Mouse (Mus musculus) ES-Bruce4 (cell line): ENCODE data around the gene Cyth4.

Experiments used
- CTCF ChIP-seq: IDR thresholded peaks from one replicate; pipeline ENCODE4 v1.8.1; 2011; ENCODE audit warnings: low read depth, low read length
- EP300 ChIP-seq: IDR thresholded peaks from 2 replicates; pipeline ENCODE4 v1.6.1; 2011; ENCODE audit warnings: low read depth, low read length; ENCODE audit not compliant: insufficient read depth
- POLR2A ChIP-seq: IDR thresholded peaks from one replicate; pipeline ENCODE4 v1.8.1; 2011; ENCODE audit warnings: low read length; ENCODE audit not compliant: insufficient read depth

DNA sequence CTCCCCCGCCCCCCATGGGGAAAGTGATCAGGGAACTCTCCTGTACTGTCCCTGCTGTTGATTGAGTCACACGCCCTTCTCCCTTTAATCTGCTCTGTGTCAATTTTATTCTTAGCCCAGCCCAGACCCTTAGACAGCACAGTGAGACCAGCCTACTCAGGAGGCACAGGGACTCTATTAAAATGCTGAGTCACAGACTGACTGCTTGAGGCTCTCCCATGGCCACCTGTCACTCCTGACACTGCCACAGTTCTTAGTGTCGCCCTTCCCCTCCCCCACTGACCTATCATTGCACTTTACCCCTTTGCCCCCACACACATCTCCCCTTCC lies 48.5 kb upstream of the Cyth4 start:
- TF ChIP-seq EP300: peak; percentile 94
- no peak for TF ChIP-seq CTCF
- TF ChIP-seq POLR2A: no peak
